Mouse (Mus musculus) cerebellum, adult (tissue): Measurements from ENCODE around the gene Pga5.

Experiments
- ATAC-seq: cut with Nextera tagmentation; 2 replicates; pipeline ENCODE4 v1.9.2; 2017; ENCODE audit warnings: mild to moderate bottlenecking, moderate library complexity, mixed read lengths; ENCODE audit not compliant: insufficient number of reproducible peaks, low FRiP score, low TSS enrichment

Pga5 gene

GRCm38 (mm10) chr19:10673275-10673674 is 4.6 kb downstream of the Pga5 start:
- ATAC-seq = no peak

GRCm38 (mm10) chr19:10671854-10672417 is 5.9 kb downstream of the Pga5 start:
- ATAC-seq = no peak

- no peak for ATAC-seq
These were observed 6.6 kb downstream of the Pga5 start for GRCm38 (mm10) chr19:10671319-10671718.

- ATAC-seq = 0 out of 2 replicates have a peak, but pooled peaks have one; percentile 31
These were observed 12.4 kb downstream of the Pga5 start for GRCm38 (mm10) chr19:10665499-10665898.

- ATAC-seq = no peak
These were observed 12.8 kb downstream of the Pga5 start for GRCm38 (mm10) chr19:10665093-10665492.

GRCm38 (mm10) chr19:10662665-10663064 is 15.2 kb downstream of the Pga5 start:
- no peak for ATAC-seq

- ATAC-seq = no peak
These were observed 16.0 kb downstream of the Pga5 start for GRCm38 (mm10) chr19:10661919-10662318.

- no peak for ATAC-seq
These were observed 16.5 kb downstream of the Pga5 start for GRCm38 (mm10) chr19:10661373-10661772.

GRCm38 (mm10) chr19:10658406-10658805 is 19.5 kb downstream of the Pga5 start:
- no peak for ATAC-seq

- ATAC-seq = no peak
These were observed 20.1 kb downstream of the Pga5 start for GRCm38 (mm10) chr19:10657742-10658141.

- no peak for ATAC-seq
These were observed 21.8 kb downstream of the Pga5 start for GRCm38 (mm10) chr19:10656058-10656457.

GRCm38 (mm10) chr19:10648156-10648555 is 29.7 kb downstream of the Pga5 start:
- ATAC-seq = no peak

GRCm38 (mm10) chr19:10645616-10646015 is 32.3 kb downstream of the Pga5 start:
- ATAC-seq = no peak

GRCm38 (mm10) chr19:10640589-10641378 is 37.1 kb downstream of the Pga5 start:
- ATAC-seq = no peak

- ATAC-seq = no peak
These were observed 37.8 kb downstream of the Pga5 start for GRCm38 (mm10) chr19:10640080-10640479.

- ATAC-seq = no peak
These were observed 40.0 kb downstream of the Pga5 start for GRCm38 (mm10) chr19:10637840-10638239.

- peak; percentile 78; the same call in 1 of the 2 replicates for ATAC-seq
These were observed 43.0 kb downstream of the Pga5 start for GRCm38 (mm10) chr19:10634872-10635318.

GRCm38 (mm10) chr19:10634106-10634871 is 43.6 kb downstream of the Pga5 start, which contains the start of gene Vwce:
TSS of gene Vwce (plus strand) at chr19:10634213.
- ATAC-seq = peak; percentile 61
